Comparison of ENCODE assay signal across 14 mouse cellular contexts in genomic region chr4:133413617-133414016, GRCm38 (mm10). TPM values are rescaled to one million over a fixed set of nuclear protein-coding genes. Genes with fewer than 3 reads are reported as not detected.
ATAC-seq and TF ChIP-seq lines count a peak whose summit lies in the region.
"Had no signal": no experiment of that assay in that cellular context is flagged by ENCODE, and none has a peak within 500 bp of the region (broad histone marks: within the 10 kb centered on the region; RNA-seq: fewer than 3 reads in every experiment).

No protein-coding gene starts in this region.

- no peak for ATAC-seq in megakaryocyte, adult 5-6 weeks (ENCODE audit: poor library complexity, severe bottlenecking)
- no peak for ATAC-seq in liver, embryonic 16.5 days (ENCODE audit: low read depth)
- ATAC-seq in activated CD4-positive, CD25-positive, alpha-beta regulatory T cell, adult 4 months: no peak
- ATAC-seq in heart, embryonic 11.5 days (replicated peaks; ENCODE audit: insufficient number of reproducible peaks, low FRiP score, low TSS enrichment): no peak
- no peak for ATAC-seq in inflammation-experienced regulatory T-cells, adult 6 months
- ATAC-seq: CD4-positive, CD25-positive, alpha-beta regulatory T cell, adult 4 months; forebrain, embryonic 13.5 days; forebrain, postnatal 0 days; Patski had no signal

- 88% methylated on average over 7 of the region's 7 CpGs for WGBS in bone marrow, adult 2 months
- 72% methylated on average over 7 of the region's 7 CpGs for WGBS in liver, embryonic 16.5 days (ENCODE audit: insufficient replicate concordance)
- 87% methylated on average over 7 of the region's 7 CpGs for WGBS in heart, embryonic 11.5 days (ENCODE audit: insufficient replicate concordance)

- H3K4me2 ChIP-seq in liver, embryonic 16.5 days (ENCODE audit: low read depth, low read length): no peak overlapping the region
- no peak overlapping the region for H3K4me2 ChIP-seq in heart, embryonic 11.5 days
- H3K4me2 ChIP-seq: forebrain, embryonic 13.5 days; hindbrain, embryonic 14.5 days had no signal

- peaks cover 78% of the 10 kb centered on the region for H3K4me1 ChIP-seq in megakaryocyte, embryonic 14.5 days
- peaks cover 9% of the 10 kb centered on the region for H3K4me1 ChIP-seq in bone marrow, adult 2 months (ENCODE audit: control insufficient read depth, insufficient read depth, low read length)
- H3K4me1 ChIP-seq in liver, embryonic 16.5 days (ENCODE audit: control insufficient read depth, low read depth, low read length): peaks cover 28% of the 10 kb centered on the region
- no peaks in the 10 kb centered on the region for H3K4me1 ChIP-seq in heart, embryonic 11.5 days (ENCODE audit: control insufficient read depth, insufficient read depth, low read length)
- H3K4me1 ChIP-seq: embryonic facial prominence, embryonic 10.5 days; forebrain, embryonic 13.5 days had no signal

- no peak for TF ChIP-seq CTCF in bone marrow, adult 2 months (IDR thresholded peaks at IDR 0.05; ENCODE audit: control insufficient read depth, insufficient read depth, low read length)

- peak overlapping the region; percentile 84 for H3K4me3 ChIP-seq in megakaryocyte, embryonic 14.5 days (replicated peaks)
- no peak overlapping the region for H3K4me3 ChIP-seq in bone marrow, adult 2 months (replicated peaks; ENCODE audit: control insufficient read depth, low read depth, low read length)
- no peak overlapping the region for H3K4me3 ChIP-seq in liver, embryonic 16.5 days (ENCODE audit: low read depth, low read length)
- H3K4me3 ChIP-seq in heart, embryonic 11.5 days (ENCODE audit: low read depth, low read length): no peak overlapping the region
- H3K4me3 ChIP-seq: embryonic facial prominence, embryonic 10.5 days; forebrain, embryonic 13.5 days; hindbrain, embryonic 10.5 days had no signal

- H3K9ac ChIP-seq in liver, embryonic 16.5 days (ENCODE audit: low read depth, low read length): no peak overlapping the region
- no peak overlapping the region for H3K9ac ChIP-seq in heart, embryonic 11.5 days (ENCODE audit: low read depth, low read length)
- H3K9ac ChIP-seq: forebrain, embryonic 13.5 days; forebrain, postnatal 0 days; hindbrain, embryonic 14.5 days had no signal

- no peaks in the 10 kb centered on the region for H3K27me3 ChIP-seq in megakaryocyte, embryonic 14.5 days (replicated peaks)
- no peaks in the 10 kb centered on the region for H3K27me3 ChIP-seq in liver, embryonic 16.5 days (ENCODE audit: control insufficient read depth, insufficient read depth, low read depth, low read length)
- H3K27me3 ChIP-seq in heart, embryonic 11.5 days (ENCODE audit: control insufficient read depth, insufficient read depth, low read length): no peaks in the 10 kb centered on the region
- H3K27me3 ChIP-seq: forebrain, embryonic 13.5 days; Patski had no signal

- no peaks in the 10 kb centered on the region for H3K9me3 ChIP-seq in megakaryocyte, embryonic 14.5 days
- H3K9me3 ChIP-seq in liver, embryonic 16.5 days (replicated peaks; ENCODE audit: control insufficient read depth, low read length): no peaks in the 10 kb centered on the region
- H3K9me3 ChIP-seq in heart, embryonic 11.5 days (replicated peaks; ENCODE audit: control insufficient read depth, low read length): no peaks in the 10 kb centered on the region
- H3K9me3 ChIP-seq: embryonic facial prominence, embryonic 10.5 days; forebrain, embryonic 13.5 days; hindbrain, embryonic 10.5 days had no signal

- H3K27ac ChIP-seq in bone marrow, adult 2 months (ENCODE audit: control insufficient read depth, insufficient read depth, low read depth, low read length, poor library complexity): peak overlapping the region; percentile 2; the same call in 1 of the 2 replicates
- H3K27ac ChIP-seq in liver, embryonic 16.5 days (ENCODE audit: low read length): peak overlapping the region; percentile 52; the same call in 1 of the 2 replicates
- no peak overlapping the region for H3K27ac ChIP-seq in heart, embryonic 11.5 days (ENCODE audit: low read depth, low read length)
- H3K27ac ChIP-seq: embryonic facial prominence, embryonic 10.5 days; forebrain, embryonic 13.5 days; hindbrain, embryonic 10.5 days; hindbrain, embryonic 14.5 days had no signal

- peaks cover 95% of the 10 kb centered on the region for H3K36me3 ChIP-seq in megakaryocyte, embryonic 14.5 days (replicated peaks; ENCODE audit: low read length)
- no peaks in the 10 kb centered on the region; the same call in none of the 2 replicates for H3K36me3 ChIP-seq in liver, embryonic 16.5 days (ENCODE audit: control insufficient read depth, insufficient read depth)
- peaks cover 2% of the 10 kb centered on the region; the same call in 1 of the 2 replicates for H3K36me3 ChIP-seq in heart, embryonic 11.5 days (ENCODE audit: control insufficient read depth, insufficient read depth, low read length)

- TF ChIP-seq POLR2A in bone marrow, adult 2 months (IDR thresholded peaks at IDR 0.05; ENCODE audit: borderline replicate concordance, control insufficient read depth, low read depth, low read length): no peak

RNA-seq across cellular contexts. Expression of gene Slc9a1, which starts 44.1 kb away (rescaled TPM):
- polyA plus RNA-seq in megakaryocyte, embryonic 14.5 days (2012; ENCODE audit: insufficient read depth, low replicate concordance): 50.9 and 56.9 TPM in 2 replicates
- 20.3 and 23.1 TPM in 2 replicates for total RNA-seq in megakaryocyte, adult 5-6 weeks (2015)
- total RNA-seq in megakaryocyte, adult 5-6 weeks (2017): 11.0 and 11.6 TPM in 2 replicates
- 16.6 and 31.3 TPM in 2 replicates for polyA plus RNA-seq in bone marrow, adult 2 months (2011; ENCODE audit: insufficient read depth, insufficient read length, low replicate concordance, missing spikeins)
- polyA plus RNA-seq in liver, embryonic 16.5 days (2015; fragmentation: Nextera tagmentation; extraction: Ambion mirVana): 2.9 and 3.3 TPM in 2 replicates
- polyA plus RNA-seq in activated CD4-positive, CD25-positive, alpha-beta regulatory T cell, adult 4 months (2017; shearing (Covaris generic)): 10 to 100 TPM; 10.4 to 11.3 TPM
- 4.8 and 7.0 TPM in 2 replicates for polyA plus RNA-seq in heart, embryonic 11.5 days (2014; fragmentation: Nextera tagmentation; extraction: Ambion mirVana)
- polyA plus RNA-seq in inflammation-experienced regulatory T-cells, adult 6 months (2017; shearing (Covaris generic)): 10 to 100 TPM; 13.1 to 14.8 (median 13.3) TPM
